Mouse (Mus musculus) hindbrain, postnatal 0 days (tissue): Measurements from ENCODE around the gene Galt. TPM values are rescaled to one million over a fixed set of nuclear protein-coding genes. Genes with fewer than 3 reads are reported as not detected.

Experiments used
- ATAC-seq: fragments of 200-750 bp; cut with Nextera tagmentation; 2 replicates; pipeline ENCODE4 v1.8.0; 2017; ENCODE audit warnings: mild to moderate bottlenecking, moderate TSS enrichment, moderate library complexity
- DNase-seq: peaks from one replicate; pipeline ENCODE4 v3.0.0-alpha.2; 2015; ENCODE audit warnings: low spot score
- H3K27ac ChIP-seq: fragments of 300-500 bp; sonication (generic); 2 replicates; pipeline ENCODE4 v1.5.1; 2014; ENCODE audit warnings: mild to moderate bottlenecking
- H3K27me3 ChIP-seq: fragments of 300-500 bp; sonication (generic); 2 replicates; pipeline ENCODE4 v1.6.1; 2014; ENCODE audit warnings: low read length, mixed read lengths; ENCODE audit not compliant: insufficient read depth
- H3K36me3 ChIP-seq: fragments of 300-500 bp; sonication (generic); 2 replicates; pipeline ENCODE4 v1.6.1; 2014; ENCODE audit warnings: low read length, mixed read lengths; ENCODE audit not compliant: insufficient read depth
- H3K4me1 ChIP-seq: fragments of 300-500 bp; sonication (generic); 2 replicates; pipeline ENCODE4 v1.6.1; 2014; ENCODE audit warnings: antibody characterized with exemption, low read length, mixed read lengths; ENCODE audit not compliant: insufficient read depth
- H3K4me2 ChIP-seq: fragments of 300-500 bp; sonication (generic); 2 replicates; pipeline ENCODE4 v1.6.1; 2014; ENCODE audit warnings: low read depth, mild to moderate bottlenecking, low read length, moderate library complexity, mixed read lengths
- H3K4me3 ChIP-seq: fragments of 300-500 bp; sonication (generic); 2 replicates; pipeline ENCODE4 v1.5.1; 2014; ENCODE audit warnings: low read length
- H3K9ac ChIP-seq: fragments of 300-500 bp; sonication (generic); replicated peaks from 2 replicates; pipeline ENCODE4 v1.6.1; 2014; ENCODE audit warnings: mild to moderate bottlenecking, low read length, moderate library complexity, mixed read lengths
- H3K9me3 ChIP-seq: fragments of 300-500 bp; sonication (generic); 2 replicates; pipeline ENCODE4 v1.6.1; 2016; ENCODE audit warnings: low read length, mixed read lengths
- CTCF ChIP-seq: IDR thresholded peaks from 2 replicates; pipeline ENCODE4 v1.5.1; 2016; ENCODE audit warnings: antibody characterized with exemption, control low read depth, low read depth
- WGBS: fragments of 180-500 bp; shearing (Covaris S2); extraction: QIAGEN DNeasy Blood & Tissue Kit; methylation state at CpG from one replicate; pipeline ENCODE4 v1.1.7; 2014; 5-methylcytosine and 5-hydroxymethylcytosine counted together
- polyA plus RNA-seq: library from polyadenylated mRNA; unstranded; fragments of >200 nt; fragmentation: Nextera tagmentation; extraction: Ambion mirVana; gene quantifications from 2 replicates; pipeline ENCODE4 v1.2.1, GENCODE M21; 2015
- total RNA-seq: library from RNA; depleted of rRNA; stranded (reverse); fragments of >200 nt; gene quantifications from 2 replicates; pipeline ENCODE4 v1.2.3, GENCODE M21; 2014; rRNA removed

Gene Galt
- total RNA-seq (77.6 and 87.8 TPM in 2 replicates), polyA plus RNA-seq (55.5 and 55.9 TPM in 2 replicates)

DNA sequence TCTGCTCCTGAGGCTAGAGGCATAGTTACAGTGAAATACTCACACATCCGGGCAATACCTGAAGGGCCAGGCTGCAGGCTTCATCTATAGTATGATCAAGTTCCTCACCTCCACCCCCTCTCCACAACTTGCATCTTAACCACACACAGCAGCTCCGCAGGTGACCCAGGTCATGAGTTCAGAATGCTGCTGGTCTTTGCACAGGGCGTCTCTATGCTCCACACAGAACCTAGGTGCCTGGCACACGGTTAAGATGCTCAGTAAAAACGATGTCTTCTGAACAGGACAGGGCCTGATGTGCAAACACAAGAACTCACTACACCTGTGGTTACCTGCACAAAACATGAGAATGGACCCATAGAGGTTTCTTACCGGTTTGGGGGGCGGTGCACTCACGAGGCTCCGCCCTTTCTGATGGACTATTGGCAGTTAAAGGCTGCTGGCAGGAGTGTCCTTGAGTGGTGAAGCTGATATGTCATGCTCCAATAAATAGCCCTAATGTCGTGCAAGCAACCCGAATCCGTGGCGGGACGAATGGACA lies at the start of gene Galt:
Gene Galt (plus strand): TSS at position 432 of the 541 bp plus-strand sequence.
- TF ChIP-seq CTCF = no peak
- no peaks in the 10 kb centered on the region for H3K36me3 ChIP-seq
- H3K4me1 ChIP-seq = peaks cover 6% of the 10 kb centered on the region; the same call in 1 of the 2 replicates
- DNase-seq = peak; percentile 73
- peak within 1 kb of the TSS; percentile 76 for H3K4me3 ChIP-seq
- WGBS = 14% methylated on average over 14 of the region's 14 CpGs
- H3K9ac ChIP-seq = peak within 1 kb of the TSS; percentile 72
- no peaks in the 10 kb centered on the region for H3K27me3 ChIP-seq
- H3K9me3 ChIP-seq = no peaks in the 10 kb centered on the region
- peak within 1 kb of the TSS; percentile 95 for H3K4me2 ChIP-seq
- peak; percentile 73 for ATAC-seq
- H3K27ac ChIP-seq = peak within 1 kb of the TSS; percentile 90

DNA sequence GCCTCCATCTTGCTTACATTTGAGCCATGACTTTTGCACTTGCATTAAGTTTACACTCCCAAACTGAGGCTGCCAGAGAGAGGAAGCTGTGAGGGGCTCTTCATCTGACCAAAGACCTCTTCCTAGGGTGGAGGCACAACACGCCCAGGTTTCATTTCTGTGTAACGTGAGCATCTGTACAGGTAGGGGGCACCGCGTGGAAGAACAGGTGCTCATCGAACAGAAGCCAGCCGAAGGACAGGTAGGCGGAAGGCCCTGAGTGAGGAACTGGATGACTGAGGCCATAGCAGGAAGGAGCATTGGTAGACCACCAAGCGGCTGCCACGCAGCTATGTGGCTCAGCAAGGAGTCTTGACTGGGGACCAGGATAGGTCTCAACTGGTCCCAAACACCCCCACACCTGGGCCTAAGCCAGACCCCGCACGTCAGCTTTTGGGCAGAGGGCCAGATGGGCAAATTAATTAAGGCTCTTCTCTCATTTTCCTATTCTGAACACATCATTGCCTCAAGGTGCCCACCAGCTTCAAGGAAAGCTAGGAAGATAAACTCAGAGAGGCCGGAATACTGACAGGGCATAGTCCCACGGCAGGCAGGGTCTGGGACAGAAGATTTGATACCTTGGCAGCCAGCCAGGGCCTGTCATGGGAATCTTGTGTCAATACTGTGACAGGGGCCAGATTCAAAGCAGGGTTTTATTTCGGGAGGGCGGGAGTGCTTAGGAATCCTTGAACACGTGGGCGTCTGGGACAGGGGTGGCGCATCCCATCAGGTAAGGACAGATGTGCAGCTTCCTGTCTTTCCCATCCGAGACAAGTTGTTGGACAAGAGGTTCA lies 48.9 kb upstream of the Galt start:
- no peak overlapping the region for H3K9ac ChIP-seq
- peak; percentile 4; the same call in 1 of the 2 replicates for TF ChIP-seq CTCF
- ATAC-seq (no peak), DNase-seq (peak; percentile 31)
- H3K9me3 ChIP-seq = no peaks in the 10 kb centered on the region
- H3K36me3 ChIP-seq = no peaks in the 10 kb centered on the region
- H3K27me3 ChIP-seq = no peaks in the 10 kb centered on the region
- no peak overlapping the region for H3K4me3 ChIP-seq
- peak overlapping the region; percentile 31; the same call in 1 of the 2 replicates for H3K4me2 ChIP-seq
- H3K27ac ChIP-seq = no peak overlapping the region
- H3K4me1 ChIP-seq = peaks cover 7% of the 10 kb centered on the region; the same call in 1 of the 2 replicates
- 47% methylated on average over 19 of the region's 19 CpGs for WGBS

DNA sequence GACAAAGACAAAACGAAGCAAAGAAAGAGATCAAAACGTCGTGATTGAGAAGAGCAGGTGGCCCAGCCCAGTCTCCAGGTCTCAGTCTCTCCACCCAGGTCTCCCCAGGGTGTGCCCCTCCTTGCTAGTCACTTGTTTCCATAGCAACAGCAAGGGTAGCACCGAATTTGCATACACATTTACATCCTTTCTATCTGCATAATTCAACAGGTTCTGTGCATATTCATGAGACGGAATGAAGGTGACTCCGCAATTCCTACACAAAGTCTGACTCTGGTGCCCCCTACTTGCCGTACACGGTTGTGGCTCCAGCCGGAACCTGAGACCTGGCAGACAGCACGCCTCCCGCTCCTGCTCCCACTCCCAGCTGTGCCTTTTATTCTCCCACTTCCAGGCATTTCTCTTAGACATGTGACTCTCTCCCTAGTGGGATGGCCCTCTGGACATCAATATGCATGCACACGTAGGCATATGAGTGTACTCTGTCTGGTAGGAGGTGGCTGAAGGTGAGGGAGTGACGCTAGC lies 48.0 kb upstream of the Galt start:
- peak; percentile 86 for ATAC-seq
- H3K4me3 ChIP-seq = no peak overlapping the region
- no peaks in the 10 kb centered on the region for H3K9me3 ChIP-seq
- peak; percentile 89 for DNase-seq
- peak overlapping the region; percentile 31 for H3K4me2 ChIP-seq
- no peaks in the 10 kb centered on the region for H3K27me3 ChIP-seq
- 0 out of 2 replicates have a peak overlapping the region, but pooled peaks have one; percentile 17 for H3K9ac ChIP-seq
- TF ChIP-seq CTCF = peak; percentile 88
- peaks cover 11% of the 10 kb centered on the region; the same call in 1 of the 2 replicates for H3K4me1 ChIP-seq
- no peaks in the 10 kb centered on the region for H3K36me3 ChIP-seq
- H3K27ac ChIP-seq = peak overlapping the region; percentile 59; the same call in 1 of the 2 replicates
- under 1% methylated on average over 13 of the region's 13 CpGs for WGBS

DNA sequence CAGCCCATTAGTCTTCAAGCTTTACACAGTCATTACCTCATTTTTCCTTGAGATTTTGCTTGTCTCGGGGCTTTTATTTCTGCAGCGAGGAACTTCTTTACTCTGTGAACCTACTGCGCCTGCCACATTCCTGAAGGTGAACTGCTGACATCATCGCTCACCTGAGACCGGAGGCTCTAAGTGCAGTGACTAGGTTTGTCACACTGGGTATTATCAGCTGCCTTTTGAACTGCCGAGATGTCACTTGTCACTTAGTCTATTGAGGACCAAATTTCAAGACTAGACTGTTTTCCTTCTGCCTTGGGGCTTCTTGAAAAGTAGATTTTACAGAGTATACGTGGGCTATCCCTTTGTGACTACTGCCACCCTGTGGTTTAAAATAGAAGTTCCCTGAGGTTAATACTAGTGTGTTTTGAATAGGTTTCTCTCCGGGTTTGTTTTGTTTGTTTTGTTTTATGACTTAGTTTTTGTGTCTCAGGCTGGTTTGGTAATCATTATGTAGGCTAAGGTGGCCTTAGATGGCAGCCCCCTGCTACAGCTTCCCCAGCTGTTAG lies 46.8 kb upstream of the Galt start:
- ATAC-seq = peak; percentile 48

DNA sequence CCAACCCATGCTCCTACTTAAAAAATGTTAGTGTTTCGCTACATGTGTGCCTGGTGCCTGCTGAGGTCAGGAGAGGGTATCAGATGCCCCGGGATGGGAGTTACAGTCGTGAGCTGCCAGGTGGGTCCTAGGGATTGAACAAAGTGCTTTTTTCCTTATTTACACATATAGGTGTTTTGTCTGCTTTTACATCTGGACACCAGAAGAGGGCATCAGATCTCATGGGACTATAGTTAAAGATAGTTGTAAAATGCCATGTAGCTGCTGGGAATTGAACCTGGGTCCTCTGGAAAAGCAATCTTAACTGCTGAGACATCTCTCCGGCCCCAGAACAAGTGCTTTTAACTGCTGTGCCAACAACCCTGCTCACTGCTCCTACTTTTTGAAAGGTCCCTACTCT lies 44.8 kb upstream of the Galt start:
- no peak overlapping the region for H3K4me2 ChIP-seq
- no peak overlapping the region for H3K27ac ChIP-seq
- H3K4me3 ChIP-seq = no peak overlapping the region
- DNase-seq = no peak
- peaks cover 17% of the 10 kb centered on the region; the same call in 1 of the 2 replicates for H3K4me1 ChIP-seq
- ATAC-seq = no peak
- no peaks in the 10 kb centered on the region for H3K27me3 ChIP-seq
- peak; percentile 23; the same call in 1 of the 2 replicates for TF ChIP-seq CTCF
- 65% methylated on average over 4 of the region's 4 CpGs for WGBS
- H3K9me3 ChIP-seq = no peaks in the 10 kb centered on the region
- no peaks in the 10 kb centered on the region for H3K36me3 ChIP-seq
- H3K9ac ChIP-seq = no peak overlapping the region

More for the DNA sequence above, 46.8 kb upstream of the Galt start:
- Histone ChIP-seq H3K4me3 (no peak overlapping the region), H3K36me3 (no peaks in the 10 kb centered on the region), H3K9ac (no peak overlapping the region), H3K9me3 (no peaks in the 10 kb centered on the region), H3K27ac (no peak overlapping the region), H3K27me3 (no peaks in the 10 kb centered on the region), H3K4me2 (no peak overlapping the region), H3K4me1 (peaks cover 17% of the 10 kb centered on the region; the same call in 1 of the 2 replicates)
- WGBS = 46% methylated on average over 8 of the region's 8 CpGs
- peak; percentile 77 for TF ChIP-seq CTCF
- peak; percentile 88 for DNase-seq

DNA sequence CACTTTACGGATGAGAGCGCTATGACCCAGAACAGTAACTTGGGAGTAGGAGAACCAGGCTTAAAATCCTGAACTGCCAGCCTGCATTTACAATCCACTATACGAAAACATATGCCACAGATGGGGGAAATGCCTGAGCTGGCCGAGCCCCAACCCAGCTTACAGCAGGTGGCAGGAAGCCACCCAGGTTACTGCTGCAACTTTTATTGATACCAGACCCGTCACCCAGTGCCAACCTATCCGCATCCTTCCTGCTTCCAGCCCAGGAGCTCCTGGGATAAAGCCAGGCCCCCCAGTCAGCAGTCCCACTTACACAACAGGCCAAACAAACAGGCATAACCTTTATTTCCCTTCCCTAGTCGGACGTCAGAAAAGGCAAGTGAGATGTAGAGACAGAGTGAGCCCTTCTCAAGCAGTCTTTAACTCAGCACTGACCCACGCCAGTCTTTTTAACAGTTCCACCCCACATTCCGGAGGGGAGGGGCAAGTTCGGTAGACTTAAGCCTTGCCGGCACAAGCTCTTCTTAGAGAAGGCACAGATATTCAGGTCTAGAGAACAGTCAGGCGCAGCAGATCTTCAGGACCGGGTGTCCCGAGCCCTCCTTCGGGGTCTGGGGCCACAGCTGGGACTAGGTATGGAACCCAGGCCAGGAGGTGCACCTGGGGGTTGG lies 43.2 kb upstream of the Galt start:
- TF ChIP-seq CTCF = no peak
- Histone ChIP-seq H3K4me2 (peak overlapping the region; percentile 90), H3K36me3 (no peaks in the 10 kb centered on the region), H3K27me3 (no peaks in the 10 kb centered on the region), H3K4me3 (peak overlapping the region; percentile 69), H3K9ac (peak overlapping the region; percentile 82), H3K9me3 (no peaks in the 10 kb centered on the region), H3K27ac (no peak overlapping the region), H3K4me1 (peaks cover 11% of the 10 kb centered on the region; the same call in 1 of the 2 replicates)
- 58% methylated on average over 16 of the region's 16 CpGs for WGBS
- ATAC-seq (no peak), DNase-seq (no peak)
